Mouse (Mus musculus) lung, adult 18-20 months (tissue): Measurements from ENCODE around the gene Prdm15.

Experiments
- DNase-seq, 2 experiments: peaks; one replicate each; pipeline ENCODE4 v3.0.0; 2022; ENCODE audit warnings: mixed read lengths in 2 of 2

Prdm15 gene

GRCm38 (mm10) chr16:97851741-97852319 lies at the start of gene Prdm15:
Prdm15 (minus strand) TSS chr16:97851850.
- DNase-seq = peak; percentile 88

- peak; percentile 74 to 79 for DNase-seq
Measured at GRCm38 (mm10) chr16:97897346-97898024, 45.8 kb upstream of the Prdm15 start.

- no peak for DNase-seq
Measured at GRCm38 (mm10) chr16:97887762-97888161, 36.1 kb upstream of the Prdm15 start.

- DNase-seq = no peak
Measured at GRCm38 (mm10) chr16:97883696-97884095, 32.0 kb upstream of the Prdm15 start.

GRCm38 (mm10) chr16:97882891-97883290 lies 31.2 kb upstream of the Prdm15 start:
- no peak for DNase-seq

GRCm38 (mm10) chr16:97879134-97879533 lies 27.5 kb upstream of the Prdm15 start:
- peak; percentile 49 to 50 for DNase-seq

GRCm38 (mm10) chr16:97877502-97877901 lies 25.9 kb upstream of the Prdm15 start:
- no peak for DNase-seq

- DNase-seq = no peak
Measured at GRCm38 (mm10) chr16:97875101-97875500, 23.5 kb upstream of the Prdm15 start.

- no peak for DNase-seq
Measured at GRCm38 (mm10) chr16:97874376-97874775, 22.7 kb upstream of the Prdm15 start.

GRCm38 (mm10) chr16:97872657-97873056 lies 21.0 kb upstream of the Prdm15 start:
- no peak for DNase-seq

- DNase-seq = no peak
Measured at GRCm38 (mm10) chr16:97869193-97870102, 17.8 kb upstream of the Prdm15 start.

- no peak for DNase-seq
Measured at GRCm38 (mm10) chr16:97863932-97864467, 12.3 kb upstream of the Prdm15 start.

GRCm38 (mm10) chr16:97856050-97856449 lies 4.4 kb upstream of the Prdm15 start:
- no peak for DNase-seq

GRCm38 (mm10) chr16:97851061-97851740 lies 449 bp downstream of the Prdm15 start:
- DNase-seq = peak; percentile 87

- DNase-seq = no peak
Measured at GRCm38 (mm10) chr16:97850667-97851060, 986 bp downstream of the Prdm15 start.

GRCm38 (mm10) chr16:97848832-97849231 lies 2.8 kb downstream of the Prdm15 start:
- no peak for DNase-seq

GRCm38 (mm10) chr16:97844967-97845937 lies 6.4 kb downstream of the Prdm15 start:
- peak; percentile 15 to 48 for DNase-seq

- DNase-seq = no peak
Measured at GRCm38 (mm10) chr16:97832154-97832553, 19.5 kb downstream of the Prdm15 start.

- no peak for DNase-seq
Measured at GRCm38 (mm10) chr16:97828207-97828606, 23.4 kb downstream of the Prdm15 start.

GRCm38 (mm10) chr16:97823311-97824007 lies 28.2 kb downstream of the Prdm15 start:
- no peak for DNase-seq

GRCm38 (mm10) chr16:97819532-97819931 lies 32.1 kb downstream of the Prdm15 start:
- DNase-seq = no peak
